Mouse (Mus musculus): ENCODE measurements around the gene Tmem248. TPM values are rescaled to one million over a fixed set of nuclear protein-coding genes. Genes with fewer than 3 reads are reported as not detected.

Gene Tmem248
- polyA plus RNA-seq, 1 experiment from 2014 or later: 31.8 TPM

GRCm38 (mm10) chr5:130196307-130196706 lies 20.6 kb upstream of the Tmem248 start:
- Histone ChIP-seq H3K4me1 (ENCODE audit: control insufficient read depth, insufficient read depth, low read length) (peaks cover 5% of the 10 kb centered on the region; the same call in 1 of the 2 replicates), H3K27me3 (ENCODE audit: control insufficient read depth, insufficient read depth, low read length) (no peaks in the 10 kb centered on the region), H3K27ac (ENCODE audit: low read length) (no peak overlapping the region), H3K4me2 (ENCODE audit: low read depth, low read length) (no peak overlapping the region), H3K9me3 (replicated peaks; ENCODE audit: control insufficient read depth, low read length) (no peaks in the 10 kb centered on the region), H3K36me3 (ENCODE audit: control insufficient read depth, insufficient read depth, low read length) (peaks cover 18% of the 10 kb centered on the region), H3K4me3 (replicated peaks; ENCODE audit: low read length) (no peak overlapping the region), H3K9ac (ENCODE audit: low read length) (no peak overlapping the region)
- WGBS: 87% methylated on average over 1 of the region's 1 CpGs
- ATAC-seq (ENCODE audit: insufficient read depth, low FRiP score): no peak

GRCm38 (mm10) chr5:130197454-130197853 lies 19.4 kb upstream of the Tmem248 start:
- ATAC-seq (ENCODE audit: insufficient read depth, low FRiP score): no peak
- WGBS: 80% methylated on average over 3 of the region's 3 CpGs
- no peak overlapping the region for H3K27ac ChIP-seq (ENCODE audit: low read length)

DNA sequence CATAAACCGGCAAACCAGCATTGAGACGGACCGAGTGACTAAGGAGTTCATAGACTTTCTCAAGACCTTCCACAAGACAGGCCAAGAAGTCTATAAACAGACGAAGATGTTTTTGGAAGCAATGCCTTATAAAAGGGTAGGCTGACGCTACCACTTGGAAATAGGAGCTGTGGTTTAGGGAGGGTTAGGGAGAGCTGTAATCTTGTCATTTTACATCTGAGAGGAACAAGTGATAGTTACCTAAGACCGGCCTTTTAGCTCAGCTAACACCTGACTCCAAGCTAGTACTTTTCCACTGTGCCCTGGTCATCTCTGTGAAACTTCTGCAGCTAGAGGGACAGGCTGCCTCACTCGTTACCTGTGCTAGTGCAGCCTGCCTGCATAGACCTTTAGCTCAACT lies 18.9 kb upstream of the Tmem248 start:
- Histone ChIP-seq H3K4me1 (ENCODE audit: control insufficient read depth, insufficient read depth, low read length) (no peaks in the 10 kb centered on the region), H3K9me3 (replicated peaks; ENCODE audit: control insufficient read depth, low read length) (no peaks in the 10 kb centered on the region), H3K9ac (ENCODE audit: low read length) (no peak overlapping the region), H3K4me2 (ENCODE audit: low read depth, low read length) (no peak overlapping the region), H3K36me3 (ENCODE audit: control insufficient read depth, insufficient read depth, low read length) (peaks cover 19% of the 10 kb centered on the region), H3K27ac (ENCODE audit: low read length) (no peak overlapping the region), H3K27me3 (ENCODE audit: control insufficient read depth, insufficient read depth, low read length) (no peaks in the 10 kb centered on the region), H3K4me3 (replicated peaks; ENCODE audit: low read length) (no peak overlapping the region)
- ATAC-seq (ENCODE audit: insufficient read depth, low FRiP score): no peak
- 91% methylated on average over 7 of the region's 7 CpGs for WGBS

More at GRCm38 (mm10) chr5:130197454-130197853, 19.4 kb upstream of the Tmem248 start:
- Histone ChIP-seq H3K4me1 (ENCODE audit: control insufficient read depth, insufficient read depth, low read length) (no peaks in the 10 kb centered on the region), H3K4me3 (replicated peaks; ENCODE audit: low read length) (no peak overlapping the region), H3K4me2 (ENCODE audit: low read depth, low read length) (no peak overlapping the region), H3K9me3 (replicated peaks; ENCODE audit: control insufficient read depth, low read length) (no peaks in the 10 kb centered on the region), H3K9ac (ENCODE audit: low read length) (no peak overlapping the region), H3K27me3 (ENCODE audit: control insufficient read depth, insufficient read depth, low read length) (no peaks in the 10 kb centered on the region), H3K36me3 (ENCODE audit: control insufficient read depth, insufficient read depth, low read length) (peaks cover 19% of the 10 kb centered on the region)

DNA sequence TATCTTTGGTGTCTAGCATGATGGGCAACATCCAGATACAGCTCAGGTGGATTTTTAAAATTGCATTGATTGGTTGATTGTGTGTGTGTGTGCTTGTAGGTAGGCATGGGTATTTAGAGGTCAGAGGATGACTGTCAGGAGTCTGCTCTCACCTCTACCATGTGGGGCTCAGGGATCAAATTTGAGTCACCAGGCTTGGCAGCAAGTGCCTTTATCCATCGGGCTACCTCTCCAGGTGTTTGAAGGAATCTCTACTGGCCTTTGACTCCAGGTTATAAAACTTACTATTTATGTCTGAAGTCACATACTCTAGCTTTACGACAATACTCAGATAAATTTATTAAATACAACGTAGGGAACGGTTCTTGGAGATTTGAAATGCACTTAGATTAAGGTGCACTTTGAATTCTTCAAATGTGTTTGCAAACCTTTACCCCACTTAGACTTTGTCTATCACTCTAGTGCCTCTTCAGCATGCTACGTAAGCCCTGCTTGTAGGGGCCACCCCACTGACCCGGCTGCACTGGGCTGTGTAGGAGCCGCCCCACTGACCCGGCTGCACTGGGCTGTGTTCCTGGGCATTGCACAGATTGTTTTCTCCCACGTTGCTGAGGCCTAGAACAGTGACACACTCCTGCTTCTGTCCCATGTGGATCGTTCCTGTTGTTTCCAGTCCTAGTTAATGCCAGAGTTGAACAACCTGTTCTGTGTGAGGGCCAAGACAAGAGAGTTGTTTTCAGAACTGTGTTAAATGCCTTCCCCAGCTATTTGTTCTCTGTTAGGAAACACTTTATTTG lies 16.4 kb upstream of the Tmem248 start:
- no peak for ATAC-seq (ENCODE audit: insufficient read depth, low FRiP score)
- no peaks in the 10 kb centered on the region for H3K4me1 ChIP-seq (ENCODE audit: control insufficient read depth, insufficient read depth, low read length)
- no peak overlapping the region for H3K4me3 ChIP-seq (replicated peaks; ENCODE audit: low read length)
- H3K9me3 ChIP-seq (replicated peaks; ENCODE audit: control insufficient read depth, low read length): no peaks in the 10 kb centered on the region
- no peak overlapping the region for H3K4me2 ChIP-seq (ENCODE audit: low read depth, low read length)
- peaks cover 28% of the 10 kb centered on the region for H3K36me3 ChIP-seq (ENCODE audit: control insufficient read depth, insufficient read depth, low read length)
- no peak overlapping the region for H3K27ac ChIP-seq (ENCODE audit: low read length)
- 81% methylated on average over 10 of the region's 10 CpGs for WGBS
- no peak overlapping the region for H3K9ac ChIP-seq (ENCODE audit: low read length)
- H3K27me3 ChIP-seq (ENCODE audit: control insufficient read depth, insufficient read depth, low read length): no peaks in the 10 kb centered on the region

DNA sequence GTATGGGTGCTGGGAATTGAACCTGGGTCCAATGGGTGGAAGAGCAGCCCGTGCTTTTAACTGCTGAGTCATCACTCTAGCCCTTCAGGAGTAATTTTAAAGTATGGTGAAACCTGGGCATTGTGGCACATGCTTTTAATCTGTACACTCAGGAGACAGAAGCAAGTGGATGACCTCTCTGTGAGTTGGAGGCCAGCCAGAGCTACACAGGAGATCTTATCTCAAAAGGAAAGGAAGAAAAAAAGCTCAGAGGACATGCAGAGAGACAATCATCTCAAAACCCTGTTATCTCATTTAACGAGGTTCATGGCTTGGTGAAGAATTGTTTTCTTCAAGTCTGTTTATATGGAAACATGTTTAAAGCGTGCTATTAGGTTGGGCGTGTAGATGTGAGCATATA lies 12.9 kb upstream of the Tmem248 start:
- no peak overlapping the region for H3K27ac ChIP-seq (ENCODE audit: low read length)
- H3K4me3 ChIP-seq (replicated peaks; ENCODE audit: low read length): no peak overlapping the region
- H3K36me3 ChIP-seq (ENCODE audit: control insufficient read depth, insufficient read depth, low read length): peaks cover 23% of the 10 kb centered on the region
- WGBS: 71% methylated on average over 4 of the region's 4 CpGs
- H3K27me3 ChIP-seq (ENCODE audit: control insufficient read depth, insufficient read depth, low read length): no peaks in the 10 kb centered on the region
- no peak overlapping the region for H3K9ac ChIP-seq (ENCODE audit: low read length)
- H3K4me2 ChIP-seq (ENCODE audit: low read depth, low read length): no peak overlapping the region
- no peaks in the 10 kb centered on the region for H3K9me3 ChIP-seq (replicated peaks; ENCODE audit: control insufficient read depth, low read length)
- no peak for ATAC-seq (ENCODE audit: insufficient read depth, low FRiP score)
- no peaks in the 10 kb centered on the region for H3K4me1 ChIP-seq (ENCODE audit: control insufficient read depth, insufficient read depth, low read length)

DNA sequence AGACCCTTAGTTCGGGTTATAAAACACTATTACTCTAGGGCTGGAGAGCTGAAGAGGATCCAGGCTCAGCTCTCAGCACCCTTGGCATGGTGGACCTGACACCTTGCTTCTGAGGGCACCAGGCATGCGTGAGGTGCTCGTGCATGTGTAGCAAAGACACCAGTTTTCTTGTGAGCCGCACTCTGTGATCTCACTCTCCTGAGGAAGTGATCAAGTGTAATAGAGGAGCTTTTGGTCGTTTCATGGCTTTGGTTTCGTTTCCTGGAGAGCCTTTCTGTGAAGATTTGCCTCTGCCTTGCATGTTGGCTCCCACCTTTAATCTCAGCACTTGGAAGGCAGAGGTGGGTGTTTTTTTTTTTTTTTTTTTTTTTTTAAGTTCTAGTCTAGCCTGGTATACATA lies 12.3 kb upstream of the Tmem248 start:
- Histone ChIP-seq H3K4me1 (ENCODE audit: control insufficient read depth, insufficient read depth, low read length) (no peaks in the 10 kb centered on the region), H3K9ac (ENCODE audit: low read length) (no peak overlapping the region), H3K9me3 (replicated peaks; ENCODE audit: control insufficient read depth, low read length) (no peaks in the 10 kb centered on the region), H3K27me3 (ENCODE audit: control insufficient read depth, insufficient read depth, low read length) (no peaks in the 10 kb centered on the region), H3K27ac (ENCODE audit: low read length) (no peak overlapping the region), H3K36me3 (ENCODE audit: control insufficient read depth, insufficient read depth, low read length) (peaks cover 23% of the 10 kb centered on the region), H3K4me2 (ENCODE audit: low read depth, low read length) (no peak overlapping the region), H3K4me3 (replicated peaks; ENCODE audit: low read length) (no peak overlapping the region)
- 86% methylated on average over 6 of the region's 6 CpGs for WGBS
- ATAC-seq (ENCODE audit: insufficient read depth, low FRiP score): no peak

DNA sequence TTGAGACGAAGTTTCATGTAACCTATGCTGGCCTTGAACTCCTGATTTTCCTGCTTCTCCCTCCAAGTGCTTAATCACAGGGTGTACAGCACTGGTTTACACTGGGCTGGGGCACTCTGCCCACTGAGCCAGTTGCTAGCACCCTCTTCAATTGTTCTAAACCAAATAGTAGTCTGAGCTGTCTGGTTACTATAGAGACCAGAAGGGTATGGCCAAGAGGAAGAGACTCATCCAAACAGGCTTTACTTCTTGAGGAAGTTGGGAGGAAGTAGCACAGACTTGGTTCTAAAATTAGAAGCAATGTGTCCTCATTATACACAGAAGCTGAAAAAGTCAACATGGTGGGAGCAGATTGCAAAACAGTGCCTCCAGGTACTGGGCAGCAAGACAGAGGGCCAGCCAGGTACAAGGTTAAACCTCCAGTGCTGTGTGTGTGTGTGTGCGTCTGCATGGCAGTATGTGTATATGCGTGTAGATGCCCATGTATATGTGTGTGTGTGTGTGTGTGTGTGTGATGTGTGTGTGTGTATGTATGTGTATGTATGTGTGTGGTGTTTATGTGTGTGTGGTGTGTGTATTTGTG lies 11.3 kb upstream of the Tmem248 start:
- Histone ChIP-seq H3K4me1 (ENCODE audit: control insufficient read depth, insufficient read depth, low read length) (no peaks in the 10 kb centered on the region), H3K27me3 (ENCODE audit: control insufficient read depth, insufficient read depth, low read length) (no peaks in the 10 kb centered on the region), H3K4me3 (replicated peaks; ENCODE audit: low read length) (no peak overlapping the region), H3K36me3 (ENCODE audit: control insufficient read depth, insufficient read depth, low read length) (peaks cover 27% of the 10 kb centered on the region), H3K9ac (ENCODE audit: low read length) (no peak overlapping the region), H3K27ac (ENCODE audit: low read length) (no peak overlapping the region), H3K4me2 (ENCODE audit: low read depth, low read length) (no peak overlapping the region), H3K9me3 (replicated peaks; ENCODE audit: control insufficient read depth, low read length) (no peaks in the 10 kb centered on the region)
- 86% methylated on average over 3 of the region's 3 CpGs for WGBS
- no peak for ATAC-seq (ENCODE audit: insufficient read depth, low FRiP score)

- no peak overlapping the region for H3K4me2 ChIP-seq (ENCODE audit: low read depth, low read length)
- no peak overlapping the region for H3K9ac ChIP-seq (ENCODE audit: low read length)
- peaks cover 32% of the 10 kb centered on the region for H3K36me3 ChIP-seq (ENCODE audit: control insufficient read depth, insufficient read depth, low read length)
- no peak for ATAC-seq (ENCODE audit: insufficient read depth, low FRiP score)
- no peak overlapping the region for H3K27ac ChIP-seq (ENCODE audit: low read length)
- H3K27me3 ChIP-seq (ENCODE audit: control insufficient read depth, insufficient read depth, low read length): no peaks in the 10 kb centered on the region
- H3K4me3 ChIP-seq (replicated peaks; ENCODE audit: low read length): no peak overlapping the region
- 89% methylated on average over 4 of the region's 4 CpGs for WGBS
- H3K4me1 ChIP-seq (ENCODE audit: control insufficient read depth, insufficient read depth, low read length): no peaks in the 10 kb centered on the region
- H3K9me3 ChIP-seq (replicated peaks; ENCODE audit: control insufficient read depth, low read length): no peaks in the 10 kb centered on the region
These were observed 9.6 kb upstream of the Tmem248 start for GRCm38 (mm10) chr5:130207299-130207698.

DNA sequence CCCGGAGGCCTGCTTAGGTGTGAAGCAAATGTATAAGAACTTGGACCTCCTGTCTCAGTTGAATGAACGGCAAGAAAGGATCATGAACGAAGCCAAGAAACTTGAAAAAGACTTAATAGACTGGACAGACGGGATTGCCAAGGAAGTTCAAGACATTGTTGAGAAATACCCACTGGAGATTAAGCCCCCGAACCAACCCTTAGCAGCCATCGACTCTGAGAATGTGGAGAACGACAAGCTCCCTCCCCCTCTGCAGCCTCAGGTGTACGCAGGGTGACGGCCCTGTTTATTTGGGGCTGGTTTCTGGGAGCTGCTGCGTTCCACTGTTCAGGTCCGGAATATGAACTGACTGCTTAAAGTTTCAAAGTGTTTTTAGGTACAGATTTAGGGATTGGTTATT lies 3.9 kb upstream of the Tmem248 start:
- WGBS: 87% methylated on average over 11 of the region's 11 CpGs
- H3K9ac ChIP-seq (ENCODE audit: low read length): no peak overlapping the region
- no peak overlapping the region for H3K27ac ChIP-seq (ENCODE audit: low read length)
- no peak overlapping the region for H3K4me3 ChIP-seq (replicated peaks; ENCODE audit: low read length)
- peaks cover 21% of the 10 kb centered on the region for H3K36me3 ChIP-seq (ENCODE audit: control insufficient read depth, insufficient read depth, low read length)
- H3K27me3 ChIP-seq (ENCODE audit: control insufficient read depth, insufficient read depth, low read length): no peaks in the 10 kb centered on the region
- ATAC-seq (ENCODE audit: insufficient read depth, low FRiP score): no peak
- no peaks in the 10 kb centered on the region for H3K9me3 ChIP-seq (replicated peaks; ENCODE audit: control insufficient read depth, low read length)
- no peak overlapping the region for H3K4me2 ChIP-seq (ENCODE audit: low read depth, low read length)
- no peaks in the 10 kb centered on the region for H3K4me1 ChIP-seq (ENCODE audit: control insufficient read depth, insufficient read depth, low read length)

Data from stomach, embryonic 16.5 days (tissue).